ENCODE assay signal across 8 mouse cellular contexts in the genomic region with DNA sequence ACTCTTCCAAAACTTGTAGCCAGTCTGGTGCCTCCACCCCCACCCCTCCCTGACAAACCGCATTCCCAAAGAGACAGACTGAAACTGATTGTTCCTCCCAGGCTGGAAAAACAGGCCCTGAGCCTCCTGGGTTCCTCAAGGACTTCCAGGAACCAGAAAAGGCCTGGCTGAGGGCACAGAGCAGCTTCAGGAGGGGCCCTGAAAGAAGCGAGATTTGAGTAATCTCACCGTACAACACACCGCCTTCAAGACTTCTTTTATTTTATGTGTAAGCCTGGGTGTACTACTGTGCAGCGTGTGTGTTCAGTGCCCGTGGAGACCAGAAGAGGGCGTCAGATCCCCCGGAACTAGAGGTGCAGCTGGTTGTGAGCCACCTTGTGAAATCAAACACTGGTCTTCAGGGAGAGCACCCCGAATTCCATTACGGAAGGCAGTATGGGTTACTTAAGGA.
DNase-seq lines count a peak whose midpoint lies in the region; ATAC-seq and TF ChIP-seq lines count a peak whose summit lies in the region.

No protein-coding gene starts in this region.

- H3K9me3 ChIP-seq in kidney, postnatal 0 days (replicated peaks; ENCODE audit: low read length): no peaks in the 10 kb centered on the region
- H3K9me3 ChIP-seq in embryonic facial prominence, embryonic 11.5 days (replicated peaks; ENCODE audit: control insufficient read depth, low read length): no peaks in the 10 kb centered on the region
- H3K9me3 ChIP-seq in limb, embryonic 12.5 days: no peaks in the 10 kb centered on the region
- no peaks in the 10 kb centered on the region for H3K9me3 ChIP-seq in midbrain, postnatal 0 days (ENCODE audit: low read length)

- H3K36me3 ChIP-seq in kidney, postnatal 0 days (ENCODE audit: insufficient read depth, low read length): no peaks in the 10 kb centered on the region
- no peaks in the 10 kb centered on the region for H3K36me3 ChIP-seq in embryonic facial prominence, embryonic 11.5 days (replicated peaks; ENCODE audit: control insufficient read depth, insufficient read depth, low read depth, low read length)
- no peaks in the 10 kb centered on the region for H3K36me3 ChIP-seq in limb, embryonic 12.5 days
- H3K36me3 ChIP-seq in midbrain, postnatal 0 days (ENCODE audit: insufficient read depth, low read length): no peaks in the 10 kb centered on the region

- H3K4me3 ChIP-seq in kidney, postnatal 0 days (replicated peaks; ENCODE audit: low read depth, low read length): no peak overlapping the region
- no peak overlapping the region for H3K4me3 ChIP-seq in embryonic facial prominence, embryonic 11.5 days (ENCODE audit: low read depth, low read length)
- H3K4me3 ChIP-seq in limb, embryonic 12.5 days (replicated peaks): no peak overlapping the region
- H3K4me3 ChIP-seq in midbrain, postnatal 0 days (ENCODE audit: low read depth, low read length): no peak overlapping the region

- H3K27me3 ChIP-seq in kidney, postnatal 0 days (ENCODE audit: insufficient read depth, low read length): no peaks in the 10 kb centered on the region
- no peaks in the 10 kb centered on the region for H3K27me3 ChIP-seq in embryonic facial prominence, embryonic 11.5 days (ENCODE audit: control insufficient read depth, insufficient read depth, low read length)
- H3K27me3 ChIP-seq in limb, embryonic 12.5 days: no peaks in the 10 kb centered on the region
- H3K27me3 ChIP-seq in midbrain, postnatal 0 days (ENCODE audit: insufficient read depth, low read length): no peaks in the 10 kb centered on the region

- intact Hi-C loops in heart, postnatal 36 days (cut with DNase I): no loop called here

- ATAC-seq in kidney, postnatal 0 days (replicated peaks; ENCODE audit: low FRiP score, low read depth): no peak
- ATAC-seq in embryonic facial prominence, embryonic 11.5 days (replicated peaks; ENCODE audit: insufficient number of reproducible peaks, low FRiP score, low TSS enrichment, low read depth): no peak
- no peak for ATAC-seq in limb, embryonic 12.5 days (ENCODE audit: insufficient number of reproducible peaks, insufficient read depth, low FRiP score, low TSS enrichment, low read depth)
- peak; percentile 38; the same call in 1 of the 2 replicates for ATAC-seq in midbrain, postnatal 0 days (ENCODE audit: low FRiP score)

- H3K4me2 ChIP-seq in kidney, postnatal 0 days (ENCODE audit: low read length): no peak overlapping the region
- H3K4me2 ChIP-seq in embryonic facial prominence, embryonic 11.5 days (ENCODE audit: low read depth, low read length): no peak overlapping the region
- H3K4me2 ChIP-seq in limb, embryonic 12.5 days: no peak overlapping the region
- no peak overlapping the region for H3K4me2 ChIP-seq in midbrain, postnatal 0 days (ENCODE audit: low read depth, low read length, poor library complexity, severe bottlenecking)

- 74% methylated on average over 10 of the region's 10 CpGs for WGBS in kidney, postnatal 0 days
- 69% methylated on average over 10 of the region's 10 CpGs for WGBS in embryonic facial prominence, embryonic 11.5 days
- WGBS in limb, embryonic 12.5 days: 81% methylated on average over 10 of the region's 10 CpGs
- 76% methylated on average over 10 of the region's 10 CpGs for WGBS in midbrain, postnatal 0 days

- TF ChIP-seq CTCF in kidney, postnatal 0 days (IDR thresholded peaks at IDR 0.05; ENCODE audit: low read depth): peak; percentile 59
- peak; percentile 50 for TF ChIP-seq CTCF in midbrain, postnatal 0 days (IDR thresholded peaks at IDR 0.05)

- H3K27ac ChIP-seq in kidney, postnatal 0 days: peak overlapping the region; percentile 87
- peak overlapping the region; percentile 71 for H3K27ac ChIP-seq in embryonic facial prominence, embryonic 11.5 days (replicated peaks; ENCODE audit: low read depth, low read length)
- H3K27ac ChIP-seq in limb, embryonic 12.5 days: peak overlapping the region; percentile 35; the same call in 1 of the 2 replicates
- no peak overlapping the region for H3K27ac ChIP-seq in midbrain, postnatal 0 days (ENCODE audit: low read depth, low read length)

- DNase-seq in kidney, postnatal 0 days (ENCODE audit: low spot score): peak; percentile 51
- DNase-seq in kidney, postnatal 14 days: no peak
- DNase-seq in embryonic facial prominence, embryonic 11.5 days (ENCODE audit: low spot score): no peak
- no peak for DNase-seq in midbrain, postnatal 0 days (ENCODE audit: low spot score)
- DNase-seq in cerebellum, adult 8-10 months: no peak
- DNase-seq in right cerebral cortex, postnatal 25 days: no peak
- DNase-seq in heart, postnatal 36 days: no peak

- peaks cover 15% of the 10 kb centered on the region for H3K4me1 ChIP-seq in kidney, postnatal 0 days (replicated peaks; ENCODE audit: insufficient read depth, low read length)
- H3K4me1 ChIP-seq in embryonic facial prominence, embryonic 11.5 days (ENCODE audit: control insufficient read depth, insufficient read depth, low read length): no peaks in the 10 kb centered on the region; the same call in none of the 2 replicates
- H3K4me1 ChIP-seq in limb, embryonic 12.5 days (replicated peaks): peaks cover 25% of the 10 kb centered on the region
- peaks cover 5% of the 10 kb centered on the region; the same call in 1 of the 2 replicates for H3K4me1 ChIP-seq in midbrain, postnatal 0 days (ENCODE audit: insufficient read depth, low read length)

- H3K9ac ChIP-seq in kidney, postnatal 0 days (ENCODE audit: low read depth, low read length): peak overlapping the region; percentile 8; the same call in 1 of the 2 replicates
- no peak overlapping the region for H3K9ac ChIP-seq in embryonic facial prominence, embryonic 11.5 days (replicated peaks; ENCODE audit: low read length)
- no peak overlapping the region for H3K9ac ChIP-seq in limb, embryonic 12.5 days (replicated peaks)
- H3K9ac ChIP-seq in midbrain, postnatal 0 days (replicated peaks; ENCODE audit: low read length, poor library complexity, severe bottlenecking): no peak overlapping the region
